ENCODE assay signal across 26 mouse cellular contexts in genomic region chr1:186424084-186424483, GRCm38 (mm10).
"Had no signal": no experiment of that assay in that cellular context is flagged by ENCODE, and none has a peak within 500 bp of the region (broad histone marks: within the 10 kb centered on the region; RNA-seq: fewer than 3 reads in every experiment).

No protein-coding gene starts in this region.

- H3K36me3 ChIP-seq: embryonic facial prominence, embryonic 12.5 days; embryonic facial prominence, embryonic 13.5 days; embryonic facial prominence, embryonic 15.5 days; forebrain, embryonic 10.5 days; forebrain, embryonic 15.5 days; heart, embryonic 10.5 days; heart, embryonic 12.5 days had no signal

- H3K4me2 ChIP-seq: embryonic facial prominence, embryonic 12.5 days; embryonic facial prominence, embryonic 13.5 days; embryonic facial prominence, embryonic 15.5 days; forebrain, embryonic 13.5 days; forebrain, embryonic 15.5 days; heart, embryonic 11.5 days; heart, embryonic 12.5 days had no signal

- ATAC-seq: forebrain, embryonic 13.5 days; forebrain, embryonic 15.5 days had no signal

- H3K9ac ChIP-seq: embryonic facial prominence, embryonic 12.5 days; embryonic facial prominence, embryonic 13.5 days; embryonic facial prominence, embryonic 15.5 days; forebrain, embryonic 13.5 days; forebrain, embryonic 15.5 days; heart, embryonic 12.5 days had no signal

- H3K27ac ChIP-seq: embryonic facial prominence, embryonic 12.5 days; embryonic facial prominence, embryonic 13.5 days; embryonic facial prominence, embryonic 15.5 days; forebrain, embryonic 10.5 days; forebrain, embryonic 13.5 days; forebrain, embryonic 15.5 days; gastrocnemius, adult 2 months; heart, adult 2 months; heart, embryonic 10.5 days had no signal

- DNase-seq: cerebellum, adult 2 months; cerebellum, adult 8-10 months; cerebellum, adult 9-10 months; cerebellum, adult 9-11 months; cerebellum, postnatal 10 days; cerebellum, postnatal 14 days; cerebellum, postnatal 25 days; cerebellum, postnatal 36 days; embryo, embryonic 11 days; gastrocnemius, adult 2 months; gastrocnemius, postnatal 10 days; gastrocnemius, postnatal 14 days; gastrocnemius, postnatal 25 days; gastrocnemius, postnatal 36 days; heart, adult 18-20 months; heart, adult 2 months had no signal

- H3K4me1 ChIP-seq: embryonic facial prominence, embryonic 13.5 days; embryonic facial prominence, embryonic 15.5 days; heart, embryonic 10.5 days had no signal

- H3K27me3 ChIP-seq: embryonic facial prominence, embryonic 12.5 days; embryonic facial prominence, embryonic 13.5 days; embryonic facial prominence, embryonic 15.5 days; forebrain, embryonic 13.5 days; forebrain, embryonic 15.5 days; heart, embryonic 12.5 days had no signal

- H3K9me3 ChIP-seq: embryonic facial prominence, embryonic 12.5 days; embryonic facial prominence, embryonic 13.5 days; embryonic facial prominence, embryonic 15.5 days; forebrain, embryonic 10.5 days; forebrain, embryonic 13.5 days; forebrain, embryonic 15.5 days; heart, embryonic 10.5 days; heart, embryonic 12.5 days had no signal

- H3K4me3 ChIP-seq: embryonic facial prominence, embryonic 12.5 days; embryonic facial prominence, embryonic 13.5 days; embryonic facial prominence, embryonic 15.5 days; erythroblast, embryonic 14.5 days; forebrain, embryonic 10.5 days; forebrain, embryonic 13.5 days; forebrain, embryonic 15.5 days; gastrocnemius, adult 2 months; heart, adult 2 months; heart, embryonic 10.5 days; heart, embryonic 12.5 days had no signal
